Mouse (Mus musculus) kidney, adult 2 months (tissue): ENCODE measurements around the gene Itgb3.

ENCODE experiments used
- CTCF ChIP-seq: fragments of 200-500 bp; conservative IDR thresholded peaks from 2 replicates; pipeline ENCODE4 v1.5.1; 2011; ENCODE audit warnings: low read depth, mild to moderate bottlenecking, control low read depth, low read length, moderate library complexity, mixed read lengths; ENCODE audit not compliant: insufficient read depth, insufficient read length
- POLR2A ChIP-seq: fragments of 200-500 bp; IDR thresholded peaks from one replicate; pipeline ENCODE4 v1.6.1; 2011; ENCODE audit warnings: low read depth, low read length, control low read depth

- TF ChIP-seq CTCF: no peak
- no peak for TF ChIP-seq POLR2A
These were observed 17.1 kb downstream of the Itgb3 start for GRCm38 (mm10) chr11:104624791-104625391.
